Mouse (Mus musculus): ENCODE data around the gene Zc3hc1. TPM values are rescaled to one million over a fixed set of nuclear protein-coding genes. Genes with fewer than 3 reads are reported as not detected.

Gene Zc3hc1
- total RNA-seq, 2 experiments from 2014 or later = 24.7 to 29.3 TPM

GRCm38 (mm10) chr6:30321002-30321401 is 69.8 kb downstream of the Zc3hc1 start:
- no peak for DNase-seq (ENCODE audit: low spot score in 2 of 2)

DNA sequence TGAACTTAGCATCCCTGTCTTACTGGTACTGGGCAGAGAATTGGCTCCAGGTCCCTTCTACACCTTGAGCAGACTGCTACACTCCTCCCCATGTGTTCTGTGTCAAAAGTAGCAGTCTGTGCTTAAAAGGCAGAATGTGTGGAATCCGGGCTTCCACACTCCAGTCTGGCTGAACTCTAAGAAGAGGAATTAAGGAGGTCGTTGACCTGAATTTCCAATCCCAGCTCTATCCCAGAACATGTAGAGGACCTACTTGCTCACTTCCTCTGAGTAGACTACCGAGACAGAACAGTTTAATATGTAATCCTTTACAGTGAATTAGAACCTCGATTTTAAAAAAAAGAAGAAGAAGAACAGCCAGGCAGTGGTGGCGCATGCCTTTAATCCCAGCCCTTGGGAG is 71.6 kb downstream of the Zc3hc1 start:
- no peak for DNase-seq (ENCODE audit: low spot score in 2 of 2)

Other genes starting within 250 kb of the Zc3hc1 start
- gene Ube2h, start 86.5 kb downstream of the Zc3hc1 start, total RNA-seq (2021) = 10 to 100 TPM; 88.6 to 92.2 TPM
- 100 to 1,000 TPM in 1 of 2 experiments, 10 to 100 TPM in 1; 89.0 to 104 TPM for gene Klhdc10, start 10.8 kb upstream of the Zc3hc1 start, total RNA-seq (2021)
- 10 to 100 TPM; 21.7 to 24.8 TPM for gene Tmem209, start 118.8 kb upstream of the Zc3hc1 start, total RNA-seq (2021)
- gene Ssmem1, start 118.8 kb upstream of the Zc3hc1 start, total RNA-seq (2021) = under 1 TPM; 0.52 to 0.74 TPM
- 1 to 10 TPM; 1.9 to 2.0 TPM for gene Cpa2, start 150.6 kb upstream of the Zc3hc1 start, total RNA-seq (2021)
- gene Cpa4, start 177.3 kb upstream of the Zc3hc1 start, total RNA-seq (2021) = under 1 TPM; 0.19 to 0.21 TPM
- not detected for gene Cpa5, start 220.0 kb upstream of the Zc3hc1 start, total RNA-seq (2021)
- not detected for gene Cpa1, start 248.2 kb upstream of the Zc3hc1 start, total RNA-seq (2021)

All from left cerebral cortex, adult 18-20 months (tissue).